Mouse (Mus musculus): ENCODE measurements at regions not wholly inside any gene's neighbourhood (a gene's known extent, or its start where the extent isn't known, plus 50 kb on each side); places are given as distances from the start of the nearest gene placed in this dataset.
A peak's percentile ranks its signal among the peaks of the same experiment; 100 is the strongest.
"Not testable (repeated sequence)": the region's sequence is repeated elsewhere in the genome, so short reads cannot be mapped to it uniquely, and the experiment has no call there.

DNA sequence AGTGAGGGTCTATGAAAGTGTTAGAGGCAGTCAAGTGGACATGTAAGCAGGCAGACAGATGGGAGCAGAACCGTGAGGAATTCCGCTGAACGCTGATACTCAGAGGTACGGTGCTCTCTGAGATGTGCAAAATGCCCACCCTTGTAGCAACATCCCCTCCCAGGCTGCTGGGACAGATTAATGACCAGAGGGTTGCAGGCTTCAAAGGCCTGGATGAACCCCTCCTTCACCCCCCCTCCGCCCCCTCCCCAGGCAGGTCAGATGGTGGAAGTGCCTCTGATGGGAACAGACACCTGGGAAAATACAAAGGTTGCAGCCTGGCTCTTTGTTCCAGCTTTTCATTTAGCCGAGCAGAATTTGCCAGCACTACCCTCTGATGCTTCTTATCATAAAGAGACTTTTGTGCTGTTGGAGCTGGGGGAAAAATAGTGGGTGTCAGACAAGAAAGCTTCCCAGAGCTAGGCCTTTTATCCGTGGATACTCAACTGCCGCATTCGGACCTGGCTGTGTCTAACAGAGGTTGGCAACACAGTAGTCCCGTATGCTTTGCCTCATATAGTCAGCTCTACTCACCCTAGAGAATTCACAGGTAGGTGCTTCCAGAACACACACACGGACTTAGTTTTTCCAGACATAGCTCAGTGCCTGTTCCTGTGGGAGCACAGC, 111.2 kb upstream of the Ranbp3l start:
- Histone ChIP-seq H3K36me3 (no peaks in the 10 kb centered on the region), H3K4me3 (no peak overlapping the region), H3K9me3 (replicated peaks) (no peaks in the 10 kb centered on the region), H3K27me3 (ENCODE audit: low read depth, poor library complexity, severe bottlenecking) (no peaks in the 10 kb centered on the region), H3K27ac (no peak overlapping the region), H3K4me1 (0 out of 2 replicates have a peak, but pooled peaks cover 5% of the 10 kb centered on the region)
- WGBS, result 73% methylated on average over 11 of the region's 11 CpGs
- DNase-seq (ENCODE audit: low spot score), result no peak

GRCm38 (mm10) chr15:8855511-8855910, 112.2 kb upstream of the Ranbp3l start:
- H3K4me1 ChIP-seq, result 0 out of 2 replicates have a peak, but pooled peaks cover 5% of the 10 kb centered on the region
- no peak overlapping the region for H3K27ac ChIP-seq
- WGBS, result 95% methylated on average over 3 of the region's 3 CpGs
- H3K4me3 ChIP-seq, result no peak overlapping the region
- H3K9me3 ChIP-seq (replicated peaks), result no peaks in the 10 kb centered on the region
- H3K27me3 ChIP-seq (ENCODE audit: low read depth, poor library complexity, severe bottlenecking), result no peaks in the 10 kb centered on the region
- no peaks in the 10 kb centered on the region for H3K36me3 ChIP-seq
- DNase-seq (ENCODE audit: low spot score), result no peak

DNA sequence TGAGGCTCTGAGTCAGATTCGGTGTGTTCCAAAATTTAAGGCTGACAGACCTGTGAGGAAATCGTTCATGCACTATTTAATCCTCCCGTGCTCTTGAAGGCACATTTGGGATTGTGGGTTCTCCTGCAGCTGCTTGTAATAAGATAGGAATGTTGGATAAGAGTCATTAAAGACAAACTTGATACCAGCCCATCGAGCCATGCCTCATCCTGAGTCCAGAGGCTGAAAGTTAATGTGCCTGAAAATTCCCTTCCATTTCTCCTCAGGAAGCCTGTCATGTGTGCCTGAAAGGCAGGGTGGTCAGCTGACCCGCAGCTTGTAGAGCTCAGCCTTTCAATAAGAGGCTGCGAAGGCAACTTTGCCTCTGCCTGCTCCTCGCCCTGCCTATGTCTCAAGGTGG, 113.4 kb upstream of the Ranbp3l start:
- 0 out of 2 replicates have a peak, but pooled peaks cover 5% of the 10 kb centered on the region for H3K4me1 ChIP-seq
- H3K4me3 ChIP-seq, result no peak overlapping the region
- WGBS, result 84% methylated on average over 7 of the region's 7 CpGs
- no peaks in the 10 kb centered on the region for H3K9me3 ChIP-seq (replicated peaks)
- H3K27me3 ChIP-seq (ENCODE audit: low read depth, poor library complexity, severe bottlenecking), result no peaks in the 10 kb centered on the region
- no peaks in the 10 kb centered on the region for H3K36me3 ChIP-seq
- H3K27ac ChIP-seq, result no peak overlapping the region
- no peak for DNase-seq (ENCODE audit: low spot score)

DNA sequence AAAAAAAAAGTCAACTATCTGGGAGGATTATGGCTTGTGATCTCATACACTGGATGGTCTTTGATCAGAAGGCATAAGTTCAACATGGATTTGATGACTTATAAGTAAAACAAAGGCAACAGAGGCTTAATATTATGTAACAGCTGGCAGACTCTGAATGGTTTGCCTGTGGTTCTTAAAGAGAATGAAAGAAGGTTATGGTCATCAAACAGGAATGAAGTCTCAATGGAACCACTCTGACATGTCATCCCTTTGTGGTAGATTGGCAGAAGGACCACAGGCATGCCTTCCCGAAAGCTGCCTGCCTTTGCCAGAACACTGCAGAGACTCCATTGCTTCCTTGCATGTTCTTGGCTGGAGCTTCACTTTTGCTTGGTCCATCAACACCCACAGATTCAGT, 116.8 kb upstream of the Ranbp3l start:
- no peak overlapping the region for H3K4me3 ChIP-seq
- H3K4me1 ChIP-seq, result no peaks in the 10 kb centered on the region
- H3K27me3 ChIP-seq (ENCODE audit: low read depth, poor library complexity, severe bottlenecking), result no peaks in the 10 kb centered on the region
- H3K27ac ChIP-seq, result no peak overlapping the region
- H3K9me3 ChIP-seq (replicated peaks), result no peaks in the 10 kb centered on the region
- WGBS, result 97% methylated on average over 1 of the region's 1 CpGs
- no peaks in the 10 kb centered on the region for H3K36me3 ChIP-seq
- no peak for DNase-seq (ENCODE audit: low spot score)

- no peaks in the 10 kb centered on the region for H3K4me1 ChIP-seq
- WGBS, result 77% methylated on average over 5 of the region's 5 CpGs
- no peak overlapping the region for H3K27ac ChIP-seq
- no peaks in the 10 kb centered on the region for H3K9me3 ChIP-seq (replicated peaks)
- H3K4me3 ChIP-seq, result no peak overlapping the region
- DNase-seq (ENCODE audit: low spot score), result no peak
- H3K36me3 ChIP-seq, result no peaks in the 10 kb centered on the region
- H3K27me3 ChIP-seq (ENCODE audit: low read depth, poor library complexity, severe bottlenecking), result no peaks in the 10 kb centered on the region
These were observed 118.3 kb upstream of the Ranbp3l start for GRCm38 (mm10) chr15:8849413-8849812.

DNA sequence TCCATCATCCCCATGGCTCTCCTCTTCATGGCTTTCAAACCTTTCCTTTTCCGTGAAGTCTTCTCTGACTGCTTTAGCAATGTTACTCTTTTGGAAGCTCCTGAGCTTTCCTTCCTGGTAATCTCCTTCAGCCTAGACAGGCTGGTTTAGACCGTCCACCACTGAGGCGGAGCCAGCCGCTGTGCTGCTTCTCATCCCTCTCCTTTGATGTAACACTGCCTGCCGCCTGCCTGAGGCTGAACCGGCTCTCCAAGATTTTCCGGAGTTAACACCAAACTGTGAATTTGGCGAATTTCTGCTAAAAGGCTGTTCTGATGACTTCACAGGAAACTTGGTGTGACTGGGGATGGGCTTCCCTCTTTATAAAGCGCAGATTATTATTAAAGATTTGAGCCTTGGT, 125.6 kb upstream of the Ranbp3l start:
- Histone ChIP-seq H3K36me3 (no peaks in the 10 kb centered on the region), H3K9me3 (replicated peaks) (no peaks in the 10 kb centered on the region), H3K27me3 (ENCODE audit: low read depth, poor library complexity, severe bottlenecking) (no peaks in the 10 kb centered on the region), H3K27ac (no peak overlapping the region), H3K4me3 (no peak overlapping the region), H3K4me1 (peaks cover 5% of the 10 kb centered on the region; the same call in 1 of the 2 replicates)
- 26% methylated on average over 9 of the region's 9 CpGs for WGBS
- peak; percentile 39 for DNase-seq (ENCODE audit: low spot score)

- peaks cover 5% of the 10 kb centered on the region; the same call in 1 of the 2 replicates for H3K4me1 ChIP-seq
These were observed 128.3 kb upstream of the Ranbp3l start for GRCm38 (mm10) chr15:8839462-8839861.

GRCm38 (mm10) chr15:8834151-8834550, 123.6 kb upstream of the Slc1a3 start:
- H3K9me3 ChIP-seq (replicated peaks), result no peaks in the 10 kb centered on the region
- no peak for DNase-seq (ENCODE audit: low spot score)
- no peak overlapping the region for H3K27ac ChIP-seq
- no peaks in the 10 kb centered on the region for H3K27me3 ChIP-seq (ENCODE audit: low read depth, poor library complexity, severe bottlenecking)
- 78% methylated on average over 4 of the region's 4 CpGs for WGBS
- peaks cover 11% of the 10 kb centered on the region for H3K4me1 ChIP-seq
- no peaks in the 10 kb centered on the region for H3K36me3 ChIP-seq
- H3K4me3 ChIP-seq, result no peak overlapping the region

More at GRCm38 (mm10) chr15:8839462-8839861, 128.3 kb upstream of the Ranbp3l start:
- no peaks in the 10 kb centered on the region for H3K27me3 ChIP-seq (ENCODE audit: low read depth, poor library complexity, severe bottlenecking)
- H3K4me3 ChIP-seq, result no peak overlapping the region
- no peak overlapping the region for H3K27ac ChIP-seq
- H3K9me3 ChIP-seq (replicated peaks), result no peaks in the 10 kb centered on the region
- 73% methylated on average over 1 of the region's 1 CpGs for WGBS
- DNase-seq (ENCODE audit: low spot score), result no peak
- H3K36me3 ChIP-seq, result no peaks in the 10 kb centered on the region

DNA sequence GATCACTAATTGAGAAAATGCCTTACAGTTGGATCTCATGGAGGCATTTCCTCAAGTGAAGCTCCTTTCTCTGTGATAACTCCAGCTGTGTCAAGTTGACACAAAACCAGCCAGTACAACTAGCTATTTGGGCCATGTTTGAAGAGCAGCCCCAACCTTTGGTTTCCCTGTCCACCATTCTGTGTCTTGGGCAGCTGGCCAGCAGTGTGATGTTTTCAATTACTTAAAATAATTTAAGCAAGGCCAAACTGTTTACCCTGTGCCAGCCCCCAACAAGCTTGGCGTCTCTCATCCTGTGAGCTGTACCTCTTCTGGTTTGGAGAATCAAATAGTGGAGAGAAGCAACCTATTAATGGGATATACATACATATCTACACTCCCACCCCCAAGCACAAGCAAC, 122.4 kb upstream of the Slc1a3 start:
- no peaks in the 10 kb centered on the region for H3K36me3 ChIP-seq
- no peaks in the 10 kb centered on the region for H3K9me3 ChIP-seq (replicated peaks)
- 56% methylated on average over 1 of the region's 1 CpGs for WGBS
- no peak overlapping the region for H3K4me3 ChIP-seq
- no peaks in the 10 kb centered on the region for H3K27me3 ChIP-seq (ENCODE audit: low read depth, poor library complexity, severe bottlenecking)
- no peak overlapping the region for H3K27ac ChIP-seq
- peaks cover 11% of the 10 kb centered on the region for H3K4me1 ChIP-seq
- DNase-seq (ENCODE audit: low spot score), result no peak

DNA sequence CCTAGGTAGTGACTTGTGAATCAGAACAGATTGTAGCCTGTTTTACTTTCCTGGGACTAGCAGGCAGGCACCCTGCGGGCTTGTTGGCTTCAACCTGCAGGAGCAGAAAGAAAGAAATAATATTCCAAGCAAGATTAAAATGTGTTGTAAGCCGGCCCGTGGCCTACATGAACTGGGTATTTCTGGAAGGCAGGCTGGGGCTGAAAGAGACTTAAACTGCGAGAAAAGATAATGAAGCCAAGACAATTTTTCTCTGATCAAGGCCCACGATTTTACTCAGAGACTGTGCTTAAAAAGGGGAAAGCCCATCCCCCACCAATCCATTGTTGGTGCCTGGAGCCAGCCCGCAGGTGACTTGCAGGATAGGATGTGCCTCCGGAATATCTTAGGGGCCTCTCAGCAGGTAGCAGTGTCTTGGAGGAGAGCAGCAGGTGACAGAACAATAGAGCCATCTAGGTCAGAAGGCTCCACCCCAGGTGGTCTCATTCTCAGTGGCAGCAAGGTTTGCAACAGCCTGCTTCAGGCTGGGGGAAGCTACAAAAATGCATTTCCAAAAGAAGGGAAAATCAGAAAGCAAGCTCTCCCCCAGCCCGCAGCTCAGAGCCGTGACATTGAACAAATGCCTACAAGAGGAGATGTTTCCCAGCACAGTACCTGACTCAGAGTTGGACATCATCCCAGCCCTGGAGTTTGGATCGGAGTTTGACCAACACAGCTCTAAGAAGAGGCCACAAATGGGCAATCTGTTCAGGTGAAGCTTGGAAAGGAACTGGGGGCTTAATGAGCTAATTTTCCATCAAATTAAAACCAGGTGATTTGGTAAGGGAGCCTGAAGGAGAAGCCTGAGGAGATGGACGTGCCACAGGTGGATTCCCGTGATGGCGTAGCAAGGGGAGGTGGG, 121.4 kb upstream of the Slc1a3 start:
- H3K9me3 ChIP-seq (replicated peaks), result no peaks in the 10 kb centered on the region
- 46% methylated on average over 13 of the region's 13 CpGs for WGBS
- DNase-seq (ENCODE audit: low spot score), result no peak
- no peaks in the 10 kb centered on the region for H3K27me3 ChIP-seq (ENCODE audit: low read depth, poor library complexity, severe bottlenecking)
- H3K27ac ChIP-seq, result no peak overlapping the region
- no peak overlapping the region for H3K4me3 ChIP-seq
- H3K4me1 ChIP-seq, result peaks cover 11% of the 10 kb centered on the region
- no peaks in the 10 kb centered on the region for H3K36me3 ChIP-seq

GRCm38 (mm10) chr15:8824861-8825260, 114.3 kb upstream of the Slc1a3 start:
- DNase-seq (ENCODE audit: low spot score), result no peak
- H3K27me3 ChIP-seq (ENCODE audit: low read depth, poor library complexity, severe bottlenecking), result no peaks in the 10 kb centered on the region
- H3K4me3 ChIP-seq, result no peak overlapping the region
- 88% methylated on average over 6 of the region's 6 CpGs for WGBS
- no peak overlapping the region for H3K27ac ChIP-seq
- H3K36me3 ChIP-seq, result no peaks in the 10 kb centered on the region
- H3K9me3 ChIP-seq (replicated peaks), result no peaks in the 10 kb centered on the region
- no peaks in the 10 kb centered on the region for H3K4me1 ChIP-seq

- not testable (repeated sequence) for H3K27me3 ChIP-seq (ENCODE audit: low read depth, poor library complexity, severe bottlenecking); DNase-seq (ENCODE audit: low spot score); H3K9me3 ChIP-seq (replicated peaks); H3K36me3 ChIP-seq; H3K27ac ChIP-seq; H3K4me3 ChIP-seq; H3K4me1 ChIP-seq
- WGBS, result 96% methylated on average over 5 of the region's 8 CpGs
These were observed 112.2 kb upstream of the Slc1a3 start for GRCm38 (mm10) chr15:8822795-8823194.

- no peak for DNase-seq (ENCODE audit: low spot score)
- H3K4me3 ChIP-seq, result no peak overlapping the region
- no peaks in the 10 kb centered on the region for H3K4me1 ChIP-seq
- WGBS, result 89% methylated on average over 8 of the region's 8 CpGs
- H3K9me3 ChIP-seq (replicated peaks), result no peaks in the 10 kb centered on the region
- no peaks in the 10 kb centered on the region for H3K36me3 ChIP-seq
- H3K27me3 ChIP-seq (ENCODE audit: low read depth, poor library complexity, severe bottlenecking), result no peaks in the 10 kb centered on the region
- H3K27ac ChIP-seq, result no peak overlapping the region
These were observed 107.0 kb upstream of the Slc1a3 start for GRCm38 (mm10) chr15:8817542-8817941.
